Mouse (Mus musculus): ENCODE data around the gene Lamb3. TPM values are rescaled to one million over a fixed set of nuclear protein-coding genes. Genes with fewer than 3 reads are reported as not detected.

Gene Lamb3
- polyA plus RNA-seq, 1 experiment from 2014 or later, result 54.5 TPM

GRCm38 (mm10) chr1:193361181-193361580 lies 153.7 kb downstream of the Lamb3 start:
- H3K4me3 ChIP-seq (ENCODE audit: low read length), result no peak overlapping the region
- no peak overlapping the region for H3K9ac ChIP-seq (ENCODE audit: low read length)
- no peaks in the 10 kb centered on the region for H3K4me1 ChIP-seq (replicated peaks; ENCODE audit: control insufficient read depth, insufficient read depth, low read length)
- H3K27ac ChIP-seq (ENCODE audit: low read length), result no peak overlapping the region
- H3K36me3 ChIP-seq (ENCODE audit: control insufficient read depth, insufficient read depth, low read length), result no peaks in the 10 kb centered on the region
- no peak overlapping the region for H3K4me2 ChIP-seq (ENCODE audit: low read depth, low read length)
- no peak for ATAC-seq (ENCODE audit: low read depth)
- 61% methylated on average over 6 of the region's 6 CpGs for whole genome bisulfite sequencing
- H3K9me3 ChIP-seq (ENCODE audit: control insufficient read depth, low read length), result no peaks in the 10 kb centered on the region
- no peaks in the 10 kb centered on the region for H3K27me3 ChIP-seq (ENCODE audit: control insufficient read depth, insufficient read depth, low read depth, low read length)

- Histone ChIP-seq H3K27ac (ENCODE audit: low read length) (no peak overlapping the region), H3K9ac (ENCODE audit: low read length) (no peak overlapping the region), H3K4me1 (replicated peaks; ENCODE audit: control insufficient read depth, insufficient read depth, low read length) (no peaks in the 10 kb centered on the region), H3K27me3 (ENCODE audit: control insufficient read depth, insufficient read depth, low read depth, low read length) (no peaks in the 10 kb centered on the region), H3K36me3 (ENCODE audit: control insufficient read depth, insufficient read depth, low read length) (no peaks in the 10 kb centered on the region), H3K4me2 (ENCODE audit: low read depth, low read length) (no peak overlapping the region), H3K4me3 (ENCODE audit: low read length) (no peak overlapping the region), H3K9me3 (ENCODE audit: control insufficient read depth, low read length) (no peaks in the 10 kb centered on the region)
- whole genome bisulfite sequencing, result 83% methylated on average over 7 of the region's 7 CpGs
- ATAC-seq (ENCODE audit: low read depth), result no peak
Measured at GRCm38 (mm10) chr1:193362078-193362477, 154.6 kb downstream of the Lamb3 start.

GRCm38 (mm10) chr1:193363801-193364231 lies 156.3 kb downstream of the Lamb3 start:
- H3K4me3 ChIP-seq (ENCODE audit: low read length), result no peak overlapping the region
- 65% methylated on average over 5 of the region's 5 CpGs for WGBS
- ATAC-seq (ENCODE audit: low read depth), result no peak

GRCm38 (mm10) chr1:193368055-193368454 lies 160.6 kb downstream of the Lamb3 start:
- Histone ChIP-seq H3K27ac (ENCODE audit: low read length) (peak overlapping the region; percentile 83), H3K4me3 (ENCODE audit: low read length) (peak overlapping the region; percentile 57), H3K4me1 (replicated peaks; ENCODE audit: control insufficient read depth, insufficient read depth, low read length) (no peaks in the 10 kb centered on the region; the same call in none of the 2 replicates), H3K9me3 (ENCODE audit: control insufficient read depth, low read length) (no peaks in the 10 kb centered on the region), H3K27me3 (ENCODE audit: control insufficient read depth, insufficient read depth, low read depth, low read length) (no peaks in the 10 kb centered on the region), H3K4me2 (ENCODE audit: low read depth, low read length) (peak overlapping the region; percentile 56), H3K9ac (ENCODE audit: low read length) (peak overlapping the region; percentile 25), H3K36me3 (ENCODE audit: control insufficient read depth, insufficient read depth, low read length) (no peaks in the 10 kb centered on the region)
- WGBS, result 34% methylated on average over 10 of the region's 10 CpGs
- ATAC-seq (ENCODE audit: low read depth), result peak; percentile 86

More at GRCm38 (mm10) chr1:193363801-193364231, 156.3 kb downstream of the Lamb3 start:
- Histone ChIP-seq H3K27ac (ENCODE audit: low read length) (no peak overlapping the region), H3K36me3 (ENCODE audit: control insufficient read depth, insufficient read depth, low read length) (no peaks in the 10 kb centered on the region), H3K9me3 (ENCODE audit: control insufficient read depth, low read length) (no peaks in the 10 kb centered on the region), H3K27me3 (ENCODE audit: control insufficient read depth, insufficient read depth, low read depth, low read length) (no peaks in the 10 kb centered on the region), H3K9ac (ENCODE audit: low read length) (no peak overlapping the region), H3K4me2 (ENCODE audit: low read depth, low read length) (no peak overlapping the region), H3K4me1 (replicated peaks; ENCODE audit: control insufficient read depth, insufficient read depth, low read length) (no peaks in the 10 kb centered on the region; the same call in 1 of the 2 replicates)

DNA sequence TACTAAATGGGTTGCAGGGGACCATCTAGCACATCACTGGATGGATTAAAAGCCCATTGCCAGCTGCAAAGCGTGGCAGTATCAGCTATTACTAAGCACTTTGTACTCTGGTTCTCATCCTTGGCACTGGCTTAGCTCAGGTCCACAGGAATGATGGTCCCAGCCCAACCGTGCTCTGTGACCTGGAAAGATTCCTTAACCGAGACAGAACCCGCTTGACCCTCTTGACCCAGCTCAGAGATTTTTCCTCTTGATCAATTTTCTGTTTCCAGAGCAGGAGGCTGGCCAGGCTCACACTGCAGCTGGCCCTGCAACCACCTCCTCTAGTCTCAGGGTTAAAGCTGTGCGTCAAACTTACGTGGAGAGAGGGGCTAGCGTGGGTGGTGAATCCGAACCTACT lies 161.6 kb downstream of the Lamb3 start:
- Histone ChIP-seq H3K4me3 (ENCODE audit: low read length) (peak overlapping the region; percentile 57), H3K9ac (ENCODE audit: low read length) (peak overlapping the region; percentile 71), H3K9me3 (ENCODE audit: control insufficient read depth, low read length) (no peaks in the 10 kb centered on the region), H3K36me3 (ENCODE audit: control insufficient read depth, insufficient read depth, low read length) (no peaks in the 10 kb centered on the region), H3K27ac (ENCODE audit: low read length) (peak overlapping the region; percentile 83), H3K4me2 (ENCODE audit: low read depth, low read length) (peak overlapping the region; percentile 56), H3K4me1 (replicated peaks; ENCODE audit: control insufficient read depth, insufficient read depth, low read length) (no peaks in the 10 kb centered on the region; the same call in none of the 2 replicates), H3K27me3 (ENCODE audit: control insufficient read depth, insufficient read depth, low read depth, low read length) (no peaks in the 10 kb centered on the region)
- 36% methylated on average over 8 of the region's 8 CpGs for WGBS
- ATAC-seq (ENCODE audit: low read depth), result no peak

- peak within 1 kb of the TSS; percentile 83 for H3K27ac ChIP-seq (ENCODE audit: low read length)
- WGBS, result 6% methylated on average over 2 of the region's 2 CpGs
- no peaks in the 10 kb centered on the region for H3K9me3 ChIP-seq (ENCODE audit: control insufficient read depth, low read length)
- ATAC-seq (ENCODE audit: low read depth), result peak; percentile 83
- no peaks in the 10 kb centered on the region for H3K27me3 ChIP-seq (ENCODE audit: control insufficient read depth, insufficient read depth, low read depth, low read length)
- H3K9ac ChIP-seq (ENCODE audit: low read length), result peak within 1 kb of the TSS; percentile 71
- H3K4me1 ChIP-seq (replicated peaks; ENCODE audit: control insufficient read depth, insufficient read depth, low read length), result no peaks in the 10 kb centered on the region; the same call in none of the 2 replicates
- peak within 1 kb of the TSS; percentile 57 for H3K4me3 ChIP-seq (ENCODE audit: low read length)
- peak within 1 kb of the TSS; percentile 56 for H3K4me2 ChIP-seq (ENCODE audit: low read depth, low read length)
- H3K36me3 ChIP-seq (ENCODE audit: control insufficient read depth, insufficient read depth, low read length), result no peaks in the 10 kb centered on the region
Measured at GRCm38 (mm10) chr1:193370096-193370495, 162.6 kb downstream of the Lamb3 start, which contains the start of gene Camk1g. Gene Camk1g, minus strand, starts transcription at chr1:193370298.

DNA sequence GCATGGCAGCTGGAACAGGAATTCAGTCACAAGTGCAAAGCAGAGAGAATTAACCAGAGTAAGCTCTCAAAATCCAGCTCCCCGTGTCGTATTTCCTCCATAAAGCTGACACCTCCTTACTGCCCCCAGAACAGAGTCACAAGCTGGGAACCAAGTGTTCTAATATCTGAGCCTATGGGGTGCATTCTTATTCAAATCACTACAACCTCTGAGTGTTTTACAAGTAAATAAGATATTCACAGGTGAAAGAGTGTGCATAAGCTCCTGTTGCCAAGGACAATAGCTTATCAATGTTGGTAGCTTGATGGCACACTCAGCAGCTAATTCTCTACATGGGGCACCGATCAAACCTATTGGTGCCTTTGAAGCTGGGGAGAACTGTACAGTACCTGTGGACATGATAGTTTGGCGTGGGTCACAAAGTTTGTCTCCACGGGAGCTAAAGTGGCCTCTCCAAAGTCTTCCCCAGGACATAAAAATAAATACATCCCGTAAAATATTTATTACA lies 166.5 kb downstream of the Lamb3 start:
- no peaks in the 10 kb centered on the region for H3K9me3 ChIP-seq (ENCODE audit: control insufficient read depth, low read length)
- H3K27me3 ChIP-seq (ENCODE audit: control insufficient read depth, insufficient read depth, low read depth, low read length), result no peaks in the 10 kb centered on the region
- H3K4me1 ChIP-seq (replicated peaks; ENCODE audit: control insufficient read depth, insufficient read depth, low read length), result no peaks in the 10 kb centered on the region; the same call in 1 of the 2 replicates
- no peak overlapping the region for H3K4me2 ChIP-seq (ENCODE audit: low read depth, low read length)
- no peak overlapping the region for H3K9ac ChIP-seq (ENCODE audit: low read length)
- H3K36me3 ChIP-seq (ENCODE audit: control insufficient read depth, insufficient read depth, low read length), result no peaks in the 10 kb centered on the region
- no peak overlapping the region for H3K4me3 ChIP-seq (ENCODE audit: low read length)
- ATAC-seq (ENCODE audit: low read depth), result no peak
- H3K27ac ChIP-seq (ENCODE audit: low read length), result no peak overlapping the region
- 81% methylated on average over 6 of the region's 6 CpGs for WGBS

GRCm38 (mm10) chr1:193376478-193377134 lies 169.1 kb downstream of the Lamb3 start:
- peaks cover 1% of the 10 kb centered on the region; the same call in 1 of the 2 replicates for H3K4me1 ChIP-seq (replicated peaks; ENCODE audit: control insufficient read depth, insufficient read depth, low read length)
- H3K9ac ChIP-seq (ENCODE audit: low read length), result no peak overlapping the region
- 23% methylated on average over 4 of the region's 4 CpGs for WGBS
- H3K4me2 ChIP-seq (ENCODE audit: low read depth, low read length), result no peak overlapping the region
- H3K4me3 ChIP-seq (ENCODE audit: low read length), result no peak overlapping the region
- H3K27ac ChIP-seq (ENCODE audit: low read length), result no peak overlapping the region
- no peaks in the 10 kb centered on the region for H3K27me3 ChIP-seq (ENCODE audit: control insufficient read depth, insufficient read depth, low read depth, low read length)
- no peaks in the 10 kb centered on the region for H3K36me3 ChIP-seq (ENCODE audit: control insufficient read depth, insufficient read depth, low read length)
- ATAC-seq (ENCODE audit: low read depth), result peak; percentile 64; the same call in 1 of the 2 replicates
- H3K9me3 ChIP-seq (ENCODE audit: control insufficient read depth, low read length), result no peaks in the 10 kb centered on the region

DNA sequence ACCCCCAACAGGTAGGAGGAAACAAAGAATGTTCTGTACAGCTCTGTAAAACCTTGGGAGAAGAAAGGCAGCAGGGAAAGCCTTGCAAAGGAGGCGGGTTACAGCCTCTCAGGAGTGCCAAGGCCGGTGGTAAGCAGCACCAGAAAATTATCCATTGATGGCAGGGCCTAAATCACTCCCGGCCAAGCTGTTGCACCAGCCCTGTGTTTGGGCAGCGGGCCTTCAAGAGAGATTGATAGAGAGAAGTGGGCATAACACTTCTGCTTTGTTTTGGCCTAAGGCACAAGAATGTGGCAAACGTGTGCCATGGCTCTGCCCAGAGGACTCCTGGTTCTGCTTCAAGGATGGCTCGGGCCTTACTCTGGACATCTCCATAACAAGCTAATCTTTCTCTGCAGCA lies 172.1 kb downstream of the Lamb3 start:
- Histone ChIP-seq H3K4me3 (ENCODE audit: low read length) (no peak overlapping the region), H3K36me3 (ENCODE audit: control insufficient read depth, insufficient read depth, low read length) (no peaks in the 10 kb centered on the region), H3K27me3 (ENCODE audit: control insufficient read depth, insufficient read depth, low read depth, low read length) (no peaks in the 10 kb centered on the region), H3K9me3 (ENCODE audit: control insufficient read depth, low read length) (no peaks in the 10 kb centered on the region), H3K27ac (ENCODE audit: low read length) (no peak overlapping the region), H3K9ac (ENCODE audit: low read length) (no peak overlapping the region), H3K4me1 (replicated peaks; ENCODE audit: control insufficient read depth, insufficient read depth, low read length) (peaks cover 14% of the 10 kb centered on the region), H3K4me2 (ENCODE audit: low read depth, low read length) (no peak overlapping the region)
- 50% methylated on average over 6 of the region's 6 CpGs for WGBS
- no peak for ATAC-seq (ENCODE audit: low read depth)
